Mouse (Mus musculus): ENCODE data around the gene Rbp4. TPM values are rescaled to one million over a fixed set of nuclear protein-coding genes. Genes with fewer than 3 reads are reported as not detected.

Rbp4 gene
- total and polyA plus RNA-seq, 2 experiments from 2014 or later, result 10.1 to 11.1 TPM

- Histone ChIP-seq H3K4me3 (ENCODE audit: low read depth, low read length) (no peak overlapping the region), H3K9ac (replicated peaks; ENCODE audit: low read length, poor library complexity, severe bottlenecking) (no peak overlapping the region), H3K4me1 (ENCODE audit: insufficient read depth, low read length) (no peaks in the 10 kb centered on the region), H3K27me3 (ENCODE audit: insufficient read depth, low read length) (no peaks in the 10 kb centered on the region), H3K36me3 (ENCODE audit: insufficient read depth, low read length) (no peaks in the 10 kb centered on the region), H3K27ac (ENCODE audit: low read depth, low read length) (no peak overlapping the region), H3K9me3 (ENCODE audit: low read length) (no peaks in the 10 kb centered on the region), H3K4me2 (ENCODE audit: low read depth, low read length, poor library complexity, severe bottlenecking) (no peak overlapping the region)
- no peak for TF ChIP-seq CTCF (IDR thresholded peaks at IDR 0.05)
- DNase-seq (ENCODE audit: low spot score), result no peak
- WGBS, result 85% methylated on average over 5 of the region's 5 CpGs
- no peak for ATAC-seq (ENCODE audit: low FRiP score)
Measured at GRCm38 (mm10) chr19:38082931-38083525, 42.1 kb downstream of the Rbp4 start.

- Histone ChIP-seq H3K36me3 (ENCODE audit: insufficient read depth, low read length) (no peaks in the 10 kb centered on the region), H3K27ac (ENCODE audit: low read depth, low read length) (no peak overlapping the region), H3K4me1 (ENCODE audit: insufficient read depth, low read length) (no peaks in the 10 kb centered on the region), H3K27me3 (ENCODE audit: insufficient read depth, low read length) (no peaks in the 10 kb centered on the region), H3K9me3 (ENCODE audit: low read length) (no peaks in the 10 kb centered on the region), H3K4me3 (ENCODE audit: low read depth, low read length) (no peak overlapping the region), H3K4me2 (ENCODE audit: low read depth, low read length, poor library complexity, severe bottlenecking) (no peak overlapping the region), H3K9ac (replicated peaks; ENCODE audit: low read length, poor library complexity, severe bottlenecking) (no peak overlapping the region)
- no peak for ATAC-seq (ENCODE audit: low FRiP score)
- no peak for DNase-seq (ENCODE audit: low spot score)
- 74% methylated on average over 3 of the region's 3 CpGs for WGBS
- TF ChIP-seq CTCF (IDR thresholded peaks at IDR 0.05), result no peak
Measured at GRCm38 (mm10) chr19:38081361-38081760, 43.7 kb downstream of the Rbp4 start.

GRCm38 (mm10) chr19:38077851-38078540 lies 47.1 kb downstream of the Rbp4 start:
- TF ChIP-seq CTCF (IDR thresholded peaks at IDR 0.05), result no peak
- ATAC-seq (ENCODE audit: low FRiP score) (no peak), DNase-seq (ENCODE audit: low spot score) (no peak)
- no peak overlapping the region for H3K4me3 ChIP-seq (ENCODE audit: low read depth, low read length)
- no peaks in the 10 kb centered on the region for H3K4me1 ChIP-seq (ENCODE audit: insufficient read depth, low read length)
- H3K36me3 ChIP-seq (ENCODE audit: insufficient read depth, low read length), result no peaks in the 10 kb centered on the region
- H3K9me3 ChIP-seq (ENCODE audit: low read length), result no peaks in the 10 kb centered on the region
- no peak overlapping the region for H3K27ac ChIP-seq (ENCODE audit: low read depth, low read length)
- H3K4me2 ChIP-seq (ENCODE audit: low read depth, low read length, poor library complexity, severe bottlenecking), result no peak overlapping the region
- H3K27me3 ChIP-seq (ENCODE audit: insufficient read depth, low read length), result no peaks in the 10 kb centered on the region
- 83% methylated on average over 3 of the region's 3 CpGs for WGBS
- no peak overlapping the region for H3K9ac ChIP-seq (replicated peaks; ENCODE audit: low read length, poor library complexity, severe bottlenecking)

GRCm38 (mm10) chr19:38076251-38076650 lies 48.8 kb downstream of the Rbp4 start:
- peak; percentile 51 for DNase-seq (ENCODE audit: low spot score)
- Histone ChIP-seq H3K36me3 (ENCODE audit: insufficient read depth, low read length) (no peaks in the 10 kb centered on the region), H3K27ac (ENCODE audit: low read depth, low read length) (no peak overlapping the region), H3K4me2 (ENCODE audit: low read depth, low read length, poor library complexity, severe bottlenecking) (no peak overlapping the region), H3K9ac (replicated peaks; ENCODE audit: low read length, poor library complexity, severe bottlenecking) (no peak overlapping the region), H3K9me3 (ENCODE audit: low read length) (no peaks in the 10 kb centered on the region), H3K4me1 (ENCODE audit: insufficient read depth, low read length) (no peaks in the 10 kb centered on the region), H3K27me3 (ENCODE audit: insufficient read depth, low read length) (no peaks in the 10 kb centered on the region), H3K4me3 (ENCODE audit: low read depth, low read length) (no peak overlapping the region)
- peak; percentile 58 for TF ChIP-seq CTCF (IDR thresholded peaks at IDR 0.05)
- WGBS, result 79% methylated on average over 2 of the region's 2 CpGs
- no peak for ATAC-seq (ENCODE audit: low FRiP score)

GRCm38 (mm10) chr19:38075051-38075450 lies 50.0 kb downstream of the Rbp4 start:
- TF ChIP-seq CTCF (IDR thresholded peaks at IDR 0.05), result no peak
- WGBS, result 87% methylated on average over 11 of the region's 11 CpGs
- H3K27me3 ChIP-seq (ENCODE audit: insufficient read depth, low read length), result no peaks in the 10 kb centered on the region
- no peak overlapping the region for H3K9ac ChIP-seq (replicated peaks; ENCODE audit: low read length, poor library complexity, severe bottlenecking)
- no peak for DNase-seq (ENCODE audit: low spot score)
- no peak overlapping the region for H3K27ac ChIP-seq (ENCODE audit: low read depth, low read length)
- H3K9me3 ChIP-seq (ENCODE audit: low read length), result no peaks in the 10 kb centered on the region
- no peak for ATAC-seq (ENCODE audit: low FRiP score)
- no peaks in the 10 kb centered on the region for H3K36me3 ChIP-seq (ENCODE audit: insufficient read depth, low read length)
- H3K4me3 ChIP-seq (ENCODE audit: low read depth, low read length), result no peak overlapping the region
- no peaks in the 10 kb centered on the region for H3K4me1 ChIP-seq (ENCODE audit: insufficient read depth, low read length)
- H3K4me2 ChIP-seq (ENCODE audit: low read depth, low read length, poor library complexity, severe bottlenecking), result no peak overlapping the region

GRCm38 (mm10) chr19:38073226-38073625 lies 51.9 kb downstream of the Rbp4 start:
- no peaks in the 10 kb centered on the region for H3K27me3 ChIP-seq (ENCODE audit: insufficient read depth, low read length)
- ATAC-seq (ENCODE audit: low FRiP score) (no peak), DNase-seq (ENCODE audit: low spot score) (no peak)
- no peaks in the 10 kb centered on the region for H3K9me3 ChIP-seq (ENCODE audit: low read length)
- H3K36me3 ChIP-seq (ENCODE audit: insufficient read depth, low read length), result no peaks in the 10 kb centered on the region
- H3K4me3 ChIP-seq (ENCODE audit: low read depth, low read length), result no peak overlapping the region
- H3K4me2 ChIP-seq (ENCODE audit: low read depth, low read length, poor library complexity, severe bottlenecking), result no peak overlapping the region
- 94% methylated on average over 5 of the region's 5 CpGs for WGBS
- H3K27ac ChIP-seq (ENCODE audit: low read depth, low read length), result no peak overlapping the region
- TF ChIP-seq CTCF (IDR thresholded peaks at IDR 0.05), result no peak
- no peak overlapping the region for H3K9ac ChIP-seq (replicated peaks; ENCODE audit: low read length, poor library complexity, severe bottlenecking)
- no peaks in the 10 kb centered on the region for H3K4me1 ChIP-seq (ENCODE audit: insufficient read depth, low read length)

Other genes starting within 250 kb of the Rbp4 start
- gene Myof, start 81.7 kb downstream of the Rbp4 start, total RNA-seq (2014; rRNA removed), result 5.4 and 6.5 TPM in 2 replicates
- 1.9 and 2.1 TPM in 2 replicates for gene Myof, start 81.7 kb downstream of the Rbp4 start, polyA plus RNA-seq (2015; fragmentation: Nextera tagmentation; extraction: Ambion mirVana)
- gene Cep55, start 70.3 kb downstream of the Rbp4 start, total RNA-seq (2014; rRNA removed), result 1.3 and 2.3 TPM in 2 replicates
- gene Cep55, start 70.3 kb downstream of the Rbp4 start, polyA plus RNA-seq (2015; fragmentation: Nextera tagmentation; extraction: Ambion mirVana), result 0.88 and 0.90 TPM in 2 replicates
- gene Ffar4, start 28.2 kb downstream of the Rbp4 start, total RNA-seq (2014; rRNA removed), result 0.16 TPM in 1 of 2 replicates, not detected in the other
- gene Ffar4, start 28.2 kb downstream of the Rbp4 start, polyA plus RNA-seq (2015; fragmentation: Nextera tagmentation; extraction: Ambion mirVana), result 0.12 and 0.51 TPM in 2 replicates
- 0.09 TPM in 1 of 2 replicates, not detected in the other for gene Pde6c, start 7.5 kb upstream of the Rbp4 start, total RNA-seq (2014; rRNA removed)
- gene Pde6c, start 7.5 kb upstream of the Rbp4 start, polyA plus RNA-seq (2015; fragmentation: Nextera tagmentation; extraction: Ambion mirVana), result 0.19 TPM in 1 of 2 replicates, not detected in the other
- gene Fra10ac1, start 98.9 kb upstream of the Rbp4 start, total RNA-seq (2014; rRNA removed), result 4.9 and 10.1 TPM in 2 replicates
- gene Fra10ac1, start 98.9 kb upstream of the Rbp4 start, polyA plus RNA-seq (2015; fragmentation: Nextera tagmentation; extraction: Ambion mirVana), result 25.5 and 31.4 TPM in 2 replicates
- 27.0 and 32.8 TPM in 2 replicates for gene Lgi1, start 139.3 kb upstream of the Rbp4 start, total RNA-seq (2014; rRNA removed)
- gene Lgi1, start 139.3 kb upstream of the Rbp4 start, polyA plus RNA-seq (2015; fragmentation: Nextera tagmentation; extraction: Ambion mirVana), result 22.5 and 28.3 TPM in 2 replicates